Mouse (Mus musculus): ENCODE results near the gene Srp68. TPM values are rescaled to one million over a fixed set of nuclear protein-coding genes. Genes with fewer than 3 reads are reported as not detected.

The Srp68 gene
- polyA plus RNA-seq, 1 experiment from 2014 or later = 88.2 TPM

- WGBS = 89% methylated on average over 6 of the region's 6 CpGs
Measured at GRCm38 (mm10) chr11:116215991-116216390, 58.0 kb downstream of the Srp68 start.

DNA sequence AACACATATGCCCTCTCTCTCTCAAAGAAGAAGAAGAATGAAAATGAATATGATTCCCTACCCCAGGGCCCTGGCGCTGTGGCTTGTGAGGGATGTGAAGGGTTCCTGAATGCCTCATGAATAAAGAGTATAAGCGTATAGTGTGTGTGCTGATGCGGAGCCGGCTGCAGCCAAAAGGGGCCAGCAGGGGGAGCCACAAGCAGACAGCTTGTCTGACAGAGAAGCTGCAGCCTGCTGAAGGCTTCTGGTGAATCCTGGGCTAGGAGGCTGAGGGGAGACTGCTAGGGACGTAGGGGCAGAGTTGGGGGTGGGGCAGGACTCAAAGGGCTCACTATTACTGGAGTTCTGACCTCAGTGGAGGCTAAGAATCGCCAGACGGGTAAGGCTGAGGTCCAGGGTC is 58.8 kb downstream of the Srp68 start:
- 0 out of 2 replicates have a peak, but pooled peaks cover 3% of the 10 kb centered on the region for H3K4me1 ChIP-seq (ENCODE audit: control insufficient read depth, insufficient read depth, low read length)
- 74% methylated on average over 7 of the region's 7 CpGs for WGBS
- no peak overlapping the region for H3K27ac ChIP-seq (replicated peaks; ENCODE audit: low read depth, low read length)
- DNase-seq (ENCODE audit: low spot score) = no peak
- H3K9ac ChIP-seq (ENCODE audit: low read length) = no peak overlapping the region
- ATAC-seq (ENCODE audit: insufficient number of reproducible peaks, low FRiP score, low TSS enrichment, low read depth) = no peak
- no peaks in the 10 kb centered on the region for H3K9me3 ChIP-seq (ENCODE audit: control insufficient read depth, low read length)
- no peak overlapping the region for H3K4me3 ChIP-seq (ENCODE audit: low read depth, low read length)
- no peaks in the 10 kb centered on the region for H3K27me3 ChIP-seq (ENCODE audit: control insufficient read depth, insufficient read depth, low read length)
- H3K4me2 ChIP-seq (ENCODE audit: low read depth, severe bottlenecking) = no peak overlapping the region
- H3K36me3 ChIP-seq (ENCODE audit: control insufficient read depth, insufficient read depth, low read length) = no peaks in the 10 kb centered on the region

More at GRCm38 (mm10) chr11:116215991-116216390, 58.0 kb downstream of the Srp68 start:
- H3K9ac ChIP-seq (ENCODE audit: low read length) = no peak overlapping the region
- no peak for ATAC-seq (ENCODE audit: insufficient number of reproducible peaks, low FRiP score, low TSS enrichment, low read depth)
- H3K4me3 ChIP-seq (ENCODE audit: low read depth, low read length) = no peak overlapping the region
- no peak overlapping the region for H3K4me2 ChIP-seq (ENCODE audit: low read depth, severe bottlenecking)
- no peaks in the 10 kb centered on the region for H3K36me3 ChIP-seq (ENCODE audit: control insufficient read depth, insufficient read depth, low read length)
- 0 out of 2 replicates have a peak, but pooled peaks cover 3% of the 10 kb centered on the region for H3K27me3 ChIP-seq (ENCODE audit: control insufficient read depth, insufficient read depth, low read length)
- H3K9me3 ChIP-seq (ENCODE audit: control insufficient read depth, low read length) = no peaks in the 10 kb centered on the region
- 0 out of 2 replicates have a peak, but pooled peaks cover 3% of the 10 kb centered on the region for H3K4me1 ChIP-seq (ENCODE audit: control insufficient read depth, insufficient read depth, low read length)
- H3K27ac ChIP-seq (replicated peaks; ENCODE audit: low read depth, low read length) = no peak overlapping the region
- no peak for DNase-seq (ENCODE audit: low spot score)

- Histone ChIP-seq H3K27me3 (ENCODE audit: control insufficient read depth, insufficient read depth, low read length) (no peaks in the 10 kb centered on the region), H3K4me3 (ENCODE audit: low read depth, low read length) (no peak overlapping the region), H3K4me1 (ENCODE audit: control insufficient read depth, insufficient read depth, low read length) (no peaks in the 10 kb centered on the region), H3K9me3 (ENCODE audit: control insufficient read depth, low read length) (no peaks in the 10 kb centered on the region), H3K4me2 (ENCODE audit: low read depth, severe bottlenecking) (no peak overlapping the region), H3K27ac (replicated peaks; ENCODE audit: low read depth, low read length) (no peak overlapping the region), H3K36me3 (ENCODE audit: control insufficient read depth, insufficient read depth, low read length) (no peaks in the 10 kb centered on the region), H3K9ac (ENCODE audit: low read length) (no peak overlapping the region)
- 93% methylated on average over 13 of the region's 13 CpGs for WGBS
- DNase-seq (ENCODE audit: low spot score) = no peak
- ATAC-seq (ENCODE audit: insufficient number of reproducible peaks, low FRiP score, low TSS enrichment, low read depth) = no peak
Measured at GRCm38 (mm10) chr11:116213877-116214510, 60.0 kb downstream of the Srp68 start.

DNA sequence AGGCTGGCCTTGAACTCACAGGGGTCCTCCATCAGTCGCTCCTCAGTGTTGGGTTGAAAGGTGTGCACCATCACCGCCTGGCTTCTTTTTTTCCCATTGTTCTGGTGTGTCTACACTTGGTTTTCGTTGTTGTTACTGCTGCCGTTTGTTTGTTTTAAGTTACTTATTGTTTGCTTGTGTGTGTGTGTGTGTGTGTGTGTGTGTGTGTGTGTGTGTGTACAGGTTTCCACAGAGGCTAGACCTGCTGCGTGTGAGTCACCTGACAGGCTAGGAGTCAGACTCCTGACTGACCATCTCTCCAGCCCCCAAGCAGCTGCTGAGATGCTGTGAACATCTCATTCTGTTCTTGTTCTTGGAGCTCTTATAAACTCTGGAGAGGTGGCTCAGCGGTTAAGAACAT is 61.2 kb downstream of the Srp68 start:
- Histone ChIP-seq H3K27me3 (ENCODE audit: control insufficient read depth, insufficient read depth, low read length) (no peaks in the 10 kb centered on the region), H3K36me3 (ENCODE audit: control insufficient read depth, insufficient read depth, low read length) (no peaks in the 10 kb centered on the region), H3K27ac (replicated peaks; ENCODE audit: low read depth, low read length) (no peak overlapping the region), H3K9me3 (ENCODE audit: control insufficient read depth, low read length) (no peaks in the 10 kb centered on the region), H3K9ac (ENCODE audit: low read length) (no peak overlapping the region), H3K4me2 (ENCODE audit: low read depth, severe bottlenecking) (no peak overlapping the region), H3K4me1 (ENCODE audit: control insufficient read depth, insufficient read depth, low read length) (no peaks in the 10 kb centered on the region), H3K4me3 (ENCODE audit: low read depth, low read length) (no peak overlapping the region)
- 91% methylated on average over 6 of the region's 6 CpGs for WGBS
- no peak for DNase-seq (ENCODE audit: low spot score)
- ATAC-seq (ENCODE audit: insufficient number of reproducible peaks, low FRiP score, low TSS enrichment, low read depth) = no peak

DNA sequence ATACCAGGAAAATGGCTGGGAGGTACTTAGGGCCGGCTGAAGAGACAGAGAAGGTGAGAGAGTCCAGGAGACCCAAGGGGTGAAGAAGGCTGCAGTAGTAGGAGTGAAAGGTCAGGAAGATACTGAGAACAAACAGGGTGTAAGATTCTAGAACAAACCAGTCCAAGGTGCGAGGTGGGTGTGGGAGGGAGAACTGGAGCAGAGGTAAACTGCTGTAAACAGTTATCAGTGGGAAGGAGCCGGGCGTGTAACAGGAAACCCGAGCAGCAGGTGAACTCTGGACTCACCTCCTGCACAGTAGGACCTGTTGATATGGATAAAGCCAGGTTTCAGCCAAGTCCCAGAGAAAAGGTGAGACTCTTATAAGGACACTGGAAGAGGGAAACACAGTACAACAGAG is 63.3 kb downstream of the Srp68 start:
- 74% methylated on average over 5 of the region's 5 CpGs for WGBS
- ATAC-seq (ENCODE audit: insufficient number of reproducible peaks, low FRiP score, low TSS enrichment, low read depth) (no peak), DNase-seq (ENCODE audit: low spot score) (no peak)
- Histone ChIP-seq H3K9me3 (ENCODE audit: control insufficient read depth, low read length) (no peaks in the 10 kb centered on the region), H3K4me3 (ENCODE audit: low read depth, low read length) (no peak overlapping the region), H3K4me2 (ENCODE audit: low read depth, severe bottlenecking) (no peak overlapping the region), H3K9ac (ENCODE audit: low read length) (no peak overlapping the region), H3K4me1 (ENCODE audit: control insufficient read depth, insufficient read depth, low read length) (no peaks in the 10 kb centered on the region), H3K27me3 (ENCODE audit: control insufficient read depth, insufficient read depth, low read length) (no peaks in the 10 kb centered on the region), H3K36me3 (ENCODE audit: control insufficient read depth, insufficient read depth, low read length) (peaks cover 3% of the 10 kb centered on the region; the same call in 1 of the 2 replicates), H3K27ac (replicated peaks; ENCODE audit: low read depth, low read length) (no peak overlapping the region)

DNA sequence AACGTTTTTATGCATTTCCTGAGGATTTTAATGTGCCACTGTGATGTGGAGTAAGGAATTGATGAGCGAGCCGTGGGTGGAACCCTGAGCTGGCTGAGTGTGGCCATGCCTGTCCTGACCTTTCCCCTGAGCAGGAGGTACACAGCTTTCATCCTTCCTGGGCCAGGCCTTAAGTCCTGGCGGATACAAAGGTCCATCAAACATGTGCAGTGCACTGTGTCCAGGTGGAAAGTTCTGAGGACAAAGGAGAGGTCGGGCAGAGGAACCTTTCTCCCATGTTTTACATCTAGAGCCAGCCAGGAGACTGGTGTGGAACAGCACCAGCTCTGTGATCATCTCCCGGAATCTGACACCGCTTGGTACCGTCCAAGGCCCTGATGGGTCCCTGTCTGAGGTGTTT is 64.8 kb downstream of the Srp68 start:
- Histone ChIP-seq H3K4me1 (ENCODE audit: control insufficient read depth, insufficient read depth, low read length) (no peaks in the 10 kb centered on the region), H3K9me3 (ENCODE audit: control insufficient read depth, low read length) (no peaks in the 10 kb centered on the region), H3K36me3 (ENCODE audit: control insufficient read depth, insufficient read depth, low read length) (peaks cover 3% of the 10 kb centered on the region; the same call in 1 of the 2 replicates), H3K4me2 (ENCODE audit: low read depth, severe bottlenecking) (no peak overlapping the region), H3K4me3 (ENCODE audit: low read depth, low read length) (no peak overlapping the region), H3K9ac (ENCODE audit: low read length) (no peak overlapping the region), H3K27me3 (ENCODE audit: control insufficient read depth, insufficient read depth, low read length) (no peaks in the 10 kb centered on the region), H3K27ac (replicated peaks; ENCODE audit: low read depth, low read length) (no peak overlapping the region)
- DNase-seq (ENCODE audit: low spot score) = no peak
- WGBS = 81% methylated on average over 8 of the region's 8 CpGs
- ATAC-seq (ENCODE audit: insufficient number of reproducible peaks, low FRiP score, low TSS enrichment, low read depth) = no peak

- Histone ChIP-seq H3K9ac (ENCODE audit: low read length) (no peak overlapping the region), H3K27me3 (ENCODE audit: control insufficient read depth, insufficient read depth, low read length) (no peaks in the 10 kb centered on the region), H3K9me3 (ENCODE audit: control insufficient read depth, low read length) (no peaks in the 10 kb centered on the region), H3K4me3 (ENCODE audit: low read depth, low read length) (no peak overlapping the region), H3K27ac (replicated peaks; ENCODE audit: low read depth, low read length) (no peak overlapping the region), H3K4me2 (ENCODE audit: low read depth, severe bottlenecking) (no peak overlapping the region), H3K36me3 (ENCODE audit: control insufficient read depth, insufficient read depth, low read length) (peaks cover 3% of the 10 kb centered on the region; the same call in 1 of the 2 replicates), H3K4me1 (ENCODE audit: control insufficient read depth, insufficient read depth, low read length) (no peaks in the 10 kb centered on the region)
- DNase-seq (ENCODE audit: low spot score) = no peak
- no peak for ATAC-seq (ENCODE audit: insufficient number of reproducible peaks, low FRiP score, low TSS enrichment, low read depth)
- WGBS = 86% methylated on average over 3 of the region's 3 CpGs
Measured at GRCm38 (mm10) chr11:116208660-116209059, 65.4 kb downstream of the Srp68 start.

- ATAC-seq (ENCODE audit: insufficient number of reproducible peaks, low FRiP score, low TSS enrichment, low read depth) (no peak), DNase-seq (ENCODE audit: low spot score) (no peak)
- no peak overlapping the region for H3K4me3 ChIP-seq (ENCODE audit: low read depth, low read length)
- H3K4me2 ChIP-seq (ENCODE audit: low read depth, severe bottlenecking) = no peak overlapping the region
- H3K27me3 ChIP-seq (ENCODE audit: control insufficient read depth, insufficient read depth, low read length) = no peaks in the 10 kb centered on the region
- H3K9me3 ChIP-seq (ENCODE audit: control insufficient read depth, low read length) = no peaks in the 10 kb centered on the region
- no peak overlapping the region for H3K27ac ChIP-seq (replicated peaks; ENCODE audit: low read depth, low read length)
- H3K36me3 ChIP-seq (ENCODE audit: control insufficient read depth, insufficient read depth, low read length) = peaks cover 5% of the 10 kb centered on the region; the same call in 1 of the 2 replicates
- H3K4me1 ChIP-seq (ENCODE audit: control insufficient read depth, insufficient read depth, low read length) = no peaks in the 10 kb centered on the region
- no peak overlapping the region for H3K9ac ChIP-seq (ENCODE audit: low read length)
- 60% methylated on average over 4 of the region's 4 CpGs for WGBS
Measured at GRCm38 (mm10) chr11:116206678-116207077, 67.3 kb downstream of the Srp68 start.

GRCm38 (mm10) chr11:116203150-116203549 is 70.9 kb downstream of the Srp68 start:
- DNase-seq (ENCODE audit: low spot score) = no peak
- Histone ChIP-seq H3K9ac (ENCODE audit: low read length) (no peak overlapping the region), H3K4me3 (ENCODE audit: low read depth, low read length) (no peak overlapping the region), H3K36me3 (ENCODE audit: control insufficient read depth, insufficient read depth, low read length) (peaks cover 5% of the 10 kb centered on the region; the same call in 1 of the 2 replicates), H3K4me1 (ENCODE audit: control insufficient read depth, insufficient read depth, low read length) (0 out of 2 replicates have a peak, but pooled peaks cover 3% of the 10 kb centered on the region), H3K27ac (replicated peaks; ENCODE audit: low read depth, low read length) (no peak overlapping the region), H3K4me2 (ENCODE audit: low read depth, severe bottlenecking) (no peak overlapping the region), H3K9me3 (ENCODE audit: control insufficient read depth, low read length) (no peaks in the 10 kb centered on the region), H3K27me3 (ENCODE audit: control insufficient read depth, insufficient read depth, low read length) (no peaks in the 10 kb centered on the region)
- WGBS = 92% methylated on average over 3 of the region's 3 CpGs
- ATAC-seq (ENCODE audit: insufficient number of reproducible peaks, low FRiP score, low TSS enrichment, low read depth) = no peak
